ENCODE assay signal across 7 mouse cellular contexts in the genomic region with DNA sequence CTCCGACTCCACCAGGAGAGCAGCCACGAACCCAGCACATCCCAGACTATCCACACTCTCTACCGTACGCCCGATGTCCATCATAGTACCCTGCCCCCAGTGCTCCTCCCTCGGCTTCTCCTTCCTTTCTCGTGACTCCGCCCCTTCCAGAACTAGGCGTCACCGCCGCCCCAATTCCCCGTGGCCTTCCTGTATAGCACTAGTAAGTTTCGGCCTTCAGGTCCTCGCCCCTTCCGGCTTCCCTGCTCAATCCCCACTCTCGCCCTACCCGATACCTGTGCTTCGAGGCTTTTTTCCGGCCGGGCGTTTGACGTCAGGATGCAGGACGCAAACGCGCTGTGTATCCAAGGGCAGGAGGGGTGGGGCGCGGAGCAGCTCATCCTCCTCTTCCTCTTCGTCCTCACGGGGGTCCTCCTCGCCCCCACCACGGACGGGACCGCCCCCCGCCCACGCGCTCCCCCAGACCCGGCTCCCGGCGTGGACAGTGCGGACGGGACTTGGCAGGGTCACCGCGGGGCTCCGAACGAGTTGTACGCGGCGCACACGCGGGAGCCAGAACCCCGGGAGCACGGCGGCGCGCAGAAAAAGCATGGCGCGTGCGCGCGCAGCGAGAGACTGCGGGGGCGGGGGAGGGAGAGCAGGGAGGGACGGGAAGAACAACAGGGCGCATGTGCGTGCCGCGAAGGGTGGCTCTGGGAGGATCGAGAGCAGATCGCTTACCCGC. TPM values are rescaled to one million over a fixed set of nuclear protein-coding genes. Genes with fewer than 3 reads are reported as not detected.
A peak's percentile ranks its signal among the peaks of the same experiment; 100 is the strongest.
DNase-seq lines count a peak whose midpoint lies in the region; ATAC-seq lines count a peak whose summit lies in the region.

A gene (minus strand): TSS at position 617 of the 724 bp plus-strand sequence.

- intact Hi-C loops in gastrocnemius, postnatal 36 days (cut with DNase I): no loop called here
- intact Hi-C loops in left cerebral cortex, postnatal 25 days (cut with DNase I): loop anchor here (1.0 kb wide), 1 partner anchor 550 kb away; no protein-coding TSS in a partner anchor

- H3K9me3 ChIP-seq in intestine, embryonic 15.5 days: no peaks in the 10 kb centered on the region
- H3K9me3 ChIP-seq in midbrain, embryonic 10.5 days (replicated peaks): no peaks in the 10 kb centered on the region; the same call in 1 of the 2 replicates

- peak; percentile 91 for ATAC-seq in intestine, embryonic 15.5 days

- peaks cover 36% of the 10 kb centered on the region for H3K36me3 ChIP-seq in intestine, embryonic 15.5 days
- H3K36me3 ChIP-seq in midbrain, embryonic 10.5 days: peaks cover 53% of the 10 kb centered on the region

- no peaks in the 10 kb centered on the region for H3K27me3 ChIP-seq in intestine, embryonic 15.5 days (replicated peaks)
- no peaks in the 10 kb centered on the region for H3K27me3 ChIP-seq in midbrain, embryonic 10.5 days (ENCODE audit: low read depth, poor library complexity, severe bottlenecking)

- DNase-seq in adrenal gland, adult 2 months: peak; percentile 97
- peak; percentile 94 for DNase-seq in embryo, embryonic 11.5 days (ENCODE audit: low read depth, low spot score)
- DNase-seq in gastrocnemius, postnatal 36 days: peak; percentile 88 to 96
- DNase-seq in left cerebral cortex, postnatal 25 days (ENCODE audit: low spot score in 2 of 2): peak; percentile 92 to 98
- peak; percentile 96 for DNase-seq in midbrain, embryonic 10.5 days (ENCODE audit: low spot score)
- DNase-seq in right cerebral cortex, postnatal 4 days: peak; percentile 97

- H3K27ac ChIP-seq in intestine, embryonic 15.5 days: peak within 1 kb of the TSS; percentile 99
- peak within 1 kb of the TSS; percentile 97 for H3K27ac ChIP-seq in midbrain, embryonic 10.5 days (replicated peaks)

- H3K4me2 ChIP-seq in intestine, embryonic 15.5 days (replicated peaks): peak within 1 kb of the TSS; percentile 90

- H3K4me1 ChIP-seq in intestine, embryonic 15.5 days (replicated peaks): peaks cover 13% of the 10 kb centered on the region
- H3K4me1 ChIP-seq in midbrain, embryonic 10.5 days: peaks cover 22% of the 10 kb centered on the region

- H3K9ac ChIP-seq in intestine, embryonic 15.5 days: peak within 1 kb of the TSS; percentile 85

- peak within 1 kb of the TSS; percentile 79 for H3K4me3 ChIP-seq in intestine, embryonic 15.5 days (replicated peaks)
- peak within 1 kb of the TSS; percentile 92 for H3K4me3 ChIP-seq in midbrain, embryonic 10.5 days

- under 1% methylated on average over 71 of the region's 71 CpGs for WGBS in intestine, embryonic 15.5 days
- WGBS in midbrain, embryonic 10.5 days: under 1% methylated on average over 71 of the region's 71 CpGs

RNA-seq across cellular contexts. Expression of the gene that starts here (rescaled TPM):
- 10 to 100 TPM; 57.4 to 61.6 TPM for total RNA-seq in adrenal gland, adult 2 months (2021)
- polyA plus RNA-seq in adrenal gland, adult 2 months (2012; rRNA removed): 115 and 125 TPM in 2 replicates
- 10 to 100 TPM; 13.6 to 14.3 TPM for total RNA-seq in gastrocnemius, postnatal 36 days (2021)
- 29.4 and 30.2 TPM in 2 replicates for polyA plus RNA-seq in intestine, embryonic 15.5 days (2015; fragmentation: Nextera tagmentation; extraction: Ambion mirVana)
- 10 to 100 TPM; 80.5 to 95.6 TPM for total RNA-seq in left cerebral cortex, postnatal 25 days (2021)
- polyA plus RNA-seq in midbrain, embryonic 10.5 days (2016; fragmentation: Nextera tagmentation; extraction: Ambion mirVana): 30.0 and 36.2 TPM in 2 replicates

Comparison
In these comparisons a context has a peak if more than half of its experiments do, and no peak if none do; other contexts are left out.
1. Peak in every context shown above with its lines: DNase-seq, ATAC-seq, H3K4me3 ChIP-seq and H3K27ac ChIP-seq.